Mouse (Mus musculus): Measurements from ENCODE around the gene Mfn1. TPM values are rescaled to one million over a fixed set of nuclear protein-coding genes. Genes with fewer than 3 reads are reported as not detected.

The Mfn1 gene
- total and polyA plus RNA-seq, 3 experiments, result 16.6 to 27.4 (median 25.6) TPM

GRCm38 (mm10) chr3:32628141-32628540 lies 98.9 kb downstream of the Mfn1 start:
- Histone ChIP-seq H3K4me2 (ENCODE audit: insufficient read depth, low read depth, poor library complexity, severe bottlenecking) (no peak overlapping the region), H3K36me3 (replicated peaks in 1 of 2; ENCODE audit: control insufficient read depth in 1 of 2, insufficient read depth in 1 of 2, low read length in 1 of 2) (no peaks in the 10 kb centered on the region), H3K9ac (ENCODE audit: insufficient read depth, low read depth) (no peak overlapping the region), H3K27me3 (replicated peaks) (no peaks in the 10 kb centered on the region), H3K27ac (ENCODE audit: insufficient read depth, low read depth) (no peak overlapping the region), H3K79me2 (replicated peaks; ENCODE audit: control insufficient read depth, extremely low read depth, insufficient read depth, poor library complexity, severe bottlenecking) (no peaks in the 10 kb centered on the region), H3K9me3 (replicated peaks; ENCODE audit: low read length) (no peaks in the 10 kb centered on the region), H3K4me3 (replicated peaks in 1 of 3; ENCODE audit: low read depth in 2 of 3, low read length in 2 of 3, poor library complexity in 1 of 3) (no peak overlapping the region), H3K4me1 (ENCODE audit: control insufficient read depth in 1 of 2, insufficient read depth in 2 of 2) (no peaks in the 10 kb centered on the region; a peak in 1 of 4 replicates)
- in situ Hi-C loops (cut with MboI; ENCODE audit: low pct_ligation_motif_present, low pct_unique_long_range_greater_than_20kb, low sequenced_read_pairs), result no loop called here
- dilution Hi-C loops (cut with MboI; ENCODE audit: extremely low pct_ligation_motif_present, extremely low pct_unique_long_range_greater_than_20kb, low sequenced_read_pairs), result no loop called here
- no peak for DNase-seq (ENCODE audit: extremely low read depth)
- TF ChIP-seq ZNF384 (IDR thresholded peaks at IDR 0.05; ENCODE audit: low read depth, low read length) (no peak), HCFC1 (IDR thresholded peaks at IDR 0.05; ENCODE audit: low read depth, low read length) (no peak), ZMIZ1 (IDR thresholded peaks at IDR 0.05; ENCODE audit: low read depth, low read length) (no peak), MAZ (IDR thresholded peaks at IDR 0.05; ENCODE audit: low read depth, low read length) (no peak), EP300 (IDR thresholded peaks at IDR 0.05; ENCODE audit: low read length) (no peak), ZC3H11A (IDR thresholded peaks at IDR 0.05; ENCODE audit: low read depth, low read length) (no peak), MEF2A (IDR thresholded peaks at IDR 0.05; ENCODE audit: borderline replicate concordance, low read depth, low read length) (no peak), GABPA (IDR thresholded peaks at IDR 0.05; ENCODE audit: insufficient replicate concordance, low read depth, low read length) (no peak), JUN (IDR thresholded peaks at IDR 0.05; ENCODE audit: insufficient read depth, low read depth, low read length) (no peak), CHD1 (IDR thresholded peaks at IDR 0.05; ENCODE audit: low read depth, low read length) (no peak), KAT2A (IDR thresholded peaks at IDR 0.05; ENCODE audit: insufficient replicate concordance, low read length) (no peak), NRF1 (IDR thresholded peaks at IDR 0.05; ENCODE audit: low read depth, low read length) (no peak), ELF1 (IDR thresholded peaks at IDR 0.05; ENCODE audit: low read depth, low read length) (no peak), UBTF (IDR thresholded peaks at IDR 0.05; ENCODE audit: low read depth, low read length) (no peak), POLR2A (IDR thresholded peaks at IDR 0.05; ENCODE audit: low read depth, low read length) (no peak), POLR2AphosphoS2 (IDR thresholded peaks at IDR 0.05; ENCODE audit: low read depth, low read length) (no peak)

Other genes with a start within 250 kb of the Mfn1 start
- gene Zmat3, start 163.5 kb upstream of the Mfn1 start, total RNA-seq (2012; rRNA removed), result 18.6 and 21.6 TPM in 2 replicates
- 8.0 and 13.4 TPM in 2 replicates for gene Zmat3, start 163.5 kb upstream of the Mfn1 start, total RNA-seq (2014; rRNA removed)
- gene Zmat3, start 163.5 kb upstream of the Mfn1 start, polyA plus RNA-seq (2012; ENCODE audit: insufficient read length, low read depth), result 13.4 and 17.2 TPM in 2 replicates
- gene Pik3ca, start 131.8 kb upstream of the Mfn1 start, total RNA-seq (2012; rRNA removed), result 19.6 and 21.1 TPM in 2 replicates
- gene Pik3ca, start 131.8 kb upstream of the Mfn1 start, total RNA-seq (2014; rRNA removed), result 26.5 and 32.8 TPM in 2 replicates
- 11.1 and 19.1 TPM in 2 replicates for gene Pik3ca, start 131.8 kb upstream of the Mfn1 start, polyA plus RNA-seq (2012; ENCODE audit: insufficient read length, low read depth)
- 1.0 and 1.3 TPM in 2 replicates for gene Kcnmb3, start 37.2 kb upstream of the Mfn1 start, total RNA-seq (2012; rRNA removed)
- 2.2 and 2.4 TPM in 2 replicates for gene Kcnmb3, start 37.2 kb upstream of the Mfn1 start, total RNA-seq (2014; rRNA removed)
- gene Kcnmb3, start 37.2 kb upstream of the Mfn1 start, polyA plus RNA-seq (2012; ENCODE audit: insufficient read length, low read depth), result 4.7 and 5.2 TPM in 2 replicates
- gene Zfp639, start 19.2 kb upstream of the Mfn1 start, total RNA-seq (2012; rRNA removed), result 40.9 and 43.2 TPM in 2 replicates
- gene Zfp639, start 19.2 kb upstream of the Mfn1 start, total RNA-seq (2014; rRNA removed), result 96.3 and 101 TPM in 2 replicates
- gene Zfp639, start 19.2 kb upstream of the Mfn1 start, polyA plus RNA-seq (2012; ENCODE audit: insufficient read length, low read depth), result 40.3 and 45.5 TPM in 2 replicates
- 1.8 and 5.0 TPM in 2 replicates for gene Gnb4, start 87.1 kb downstream of the Mfn1 start, total RNA-seq (2012; rRNA removed)
- gene Gnb4, start 87.1 kb downstream of the Mfn1 start, total RNA-seq (2014; rRNA removed), result 0.38 and 0.50 TPM in 2 replicates
- 0.38 and 0.41 TPM in 2 replicates for gene Gnb4, start 87.1 kb downstream of the Mfn1 start, polyA plus RNA-seq (2012; ENCODE audit: insufficient read length, low read depth)
- gene Actl6a, start 176.8 kb downstream of the Mfn1 start, total RNA-seq (2012; rRNA removed), result 80.7 and 96.6 TPM in 2 replicates
- 132 and 140 TPM in 2 replicates for gene Actl6a, start 176.8 kb downstream of the Mfn1 start, total RNA-seq (2014; rRNA removed)
- gene Actl6a, start 176.8 kb downstream of the Mfn1 start, polyA plus RNA-seq (2012; ENCODE audit: insufficient read length, low read depth), result 87.8 and 89.1 TPM in 2 replicates
- 175 and 179 TPM in 2 replicates for gene Ndufb5, start 207.5 kb downstream of the Mfn1 start, total RNA-seq (2012; rRNA removed)
- 427 and 467 TPM in 2 replicates for gene Ndufb5, start 207.5 kb downstream of the Mfn1 start, total RNA-seq (2014; rRNA removed)
- gene Ndufb5, start 207.5 kb downstream of the Mfn1 start, polyA plus RNA-seq (2012; ENCODE audit: insufficient read length, low read depth), result 145 and 163 TPM in 2 replicates
- 32.5 and 43.7 TPM in 2 replicates for gene Mrpl47, start 208.1 kb downstream of the Mfn1 start, total RNA-seq (2012; rRNA removed)
- 48.8 and 66.5 TPM in 2 replicates for gene Mrpl47, start 208.1 kb downstream of the Mfn1 start, total RNA-seq (2014; rRNA removed)
- gene Mrpl47, start 208.1 kb downstream of the Mfn1 start, polyA plus RNA-seq (2012; ENCODE audit: insufficient read length, low read depth), result 56.2 and 68.6 TPM in 2 replicates

All from CH12.LX (cell line).